Mouse (Mus musculus): ENCODE measurements around the gene Hs1bp3. TPM values are rescaled to one million over a fixed set of nuclear protein-coding genes. Genes with fewer than 3 reads are reported as not detected.

Hs1bp3 gene
- 4.2 and 4.3 TPM in 2 replicates for polyA plus RNA-seq (2021; fragmentation: Nextera tagmentation)
- long read RNA-seq, experiment 1, transcript Hs1bp3-201 (7 exons, 2,959 nt), result major isoform, 10 of 17 reads
- long read RNA-seq, experiment 1, partial matches to known transcripts, result 0 of 17 reads
- long read RNA-seq, experiment 1, other reads (novel, unspliced or antisense), result 7 of 17 reads
- long read RNA-seq, experiment 2, transcript Hs1bp3-201 (7 exons, 2,959 nt), result major isoform, 13 of 28 reads
- long read RNA-seq, experiment 2, partial matches to known transcripts, result 6 of 28 reads
- long read RNA-seq, experiment 2, other reads (novel, unspliced or antisense), result 9 of 28 reads

DNA sequence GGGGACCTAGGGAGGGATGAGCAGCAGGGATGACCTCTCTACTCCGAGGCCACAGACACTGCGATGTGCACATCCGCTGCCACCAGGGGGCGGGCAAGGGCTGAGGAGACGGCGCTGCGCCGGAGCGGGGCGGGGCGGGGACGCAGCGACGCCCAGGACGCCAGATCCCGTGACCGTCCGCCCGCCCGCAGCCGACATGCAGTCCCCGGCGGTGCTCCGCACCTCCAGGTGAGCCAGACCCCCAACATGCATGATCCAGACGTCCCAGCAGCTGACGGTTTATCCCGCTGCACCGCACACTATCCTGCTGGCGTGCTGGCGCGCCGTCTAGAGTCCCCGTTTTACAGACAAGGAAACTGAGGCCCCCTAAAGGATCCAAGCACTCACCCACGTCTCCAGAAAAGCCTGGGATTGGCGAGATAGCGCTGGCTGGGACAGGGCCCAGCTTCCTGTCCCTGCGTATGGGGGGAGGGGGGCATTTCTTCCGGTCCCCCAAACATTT, at the start of gene Hs1bp3:
Gene Hs1bp3 (plus strand): TSS at position 163 of the 502 bp plus-strand sequence.

DNA sequence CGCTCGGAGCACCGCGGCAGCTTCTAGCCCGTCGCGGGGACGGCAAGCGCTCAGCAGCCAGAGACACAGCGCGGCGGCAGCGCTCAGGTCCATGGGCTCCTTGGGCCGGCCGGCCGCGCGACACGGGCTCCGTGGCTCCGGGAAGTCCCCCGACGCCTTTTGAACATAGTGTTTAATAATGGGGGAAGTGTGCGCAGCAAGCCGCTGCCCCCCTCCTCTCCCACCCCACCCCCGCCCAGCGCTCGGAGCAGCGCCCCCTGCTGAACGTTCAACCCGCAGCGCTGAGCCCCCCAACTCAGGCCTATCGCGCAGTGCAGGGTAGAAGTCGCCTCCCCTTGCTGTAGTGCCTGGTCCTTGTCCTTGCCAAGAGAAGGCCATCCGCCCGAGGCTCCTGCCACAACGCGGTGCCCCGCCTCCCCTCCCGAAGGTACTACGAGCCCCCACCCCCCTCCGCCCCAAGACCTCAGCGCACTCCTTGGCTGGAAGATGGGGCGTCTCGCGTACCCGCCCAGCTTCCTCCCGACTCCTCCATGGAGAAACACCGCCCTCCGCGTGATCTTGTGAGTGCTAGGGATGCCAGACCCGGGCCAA, 11.3 kb upstream of the Hs1bp3 start, which contains the start of gene Gdf7:
Gene Gdf7 (minus strand): TSS at position 114 of the 591 bp plus-strand sequence.

Other genes starting within 250 kb of the Hs1bp3 start
- gene Ldah, start 105.3 kb upstream of the Hs1bp3 start, polyA plus RNA-seq (2021; fragmentation: Nextera tagmentation), result 52.8 and 55.9 TPM in 2 replicates
- gene Gdf7, start 11.5 kb upstream of the Hs1bp3 start, polyA plus RNA-seq (2021; fragmentation: Nextera tagmentation), result not detected in 2 replicates
- 42.2 and 53.1 TPM in 2 replicates for gene Rhob, start 186.6 kb downstream of the Hs1bp3 start, polyA plus RNA-seq (2021; fragmentation: Nextera tagmentation)